Mouse (Mus musculus): ENCODE results near the gene Eif5a. TPM values are rescaled to one million over a fixed set of nuclear protein-coding genes. Genes with fewer than 3 reads are reported as not detected.

Gene Eif5a
- total and polyA plus RNA-seq, 3 experiments: 1,419 to 3,314 (median 2,729) TPM

- TF ChIP-seq POLR2A (IDR thresholded peaks at IDR 0.05; ENCODE audit: low read depth, low read length) (peak; percentile 55), NELFE (IDR thresholded peaks at IDR 0.05; ENCODE audit: low read depth, low read length) (no peak), CTCF (conservative IDR thresholded peaks at IDR 0.05 in 1 of 2, IDR thresholded peaks at IDR 0.05 in 1 of 2; ENCODE audit: low read depth in 2 of 2, low read length in 2 of 2) (peak in 1 of 2 experiments; percentile 6; a peak in 1 of 4 replicates), USF2 (conservative IDR thresholded peaks at IDR 0.05; ENCODE audit: low read depth, low read length) (no peak), NRF1 (IDR thresholded peaks at IDR 0.05; ENCODE audit: low read depth, low read length) (no peak), BHLHE40 (IDR thresholded peaks at IDR 0.05; ENCODE audit: low read depth, low read length) (no peak), MYC (IDR thresholded peaks at IDR 0.05; ENCODE audit: low read depth, low read length) (no peak), MEF2A (IDR thresholded peaks at IDR 0.05; ENCODE audit: borderline replicate concordance, low read depth, low read length) (no peak), SIN3A (IDR thresholded peaks at IDR 0.05; ENCODE audit: low read length) (no peak), ZKSCAN1 (IDR thresholded peaks at IDR 0.05; ENCODE audit: borderline replicate concordance, low read depth, low read length) (no peak), ZNF384 (IDR thresholded peaks at IDR 0.05; ENCODE audit: low read depth, low read length) (no peak)
These were observed 5.8 kb downstream of the Eif5a start (continued) for GRCm38 (mm10) chr11:69915667-69916627.

- Histone ChIP-seq H3K9me3 (replicated peaks; ENCODE audit: low read length) (no peaks in the 10 kb centered on the region), H3K4me3 (replicated peaks in 1 of 3; ENCODE audit: low read depth in 2 of 3, low read length in 2 of 3, poor library complexity in 1 of 3) (peak overlapping the region; percentile 67 to 91 (median 79)), H3K36me3 (replicated peaks in 1 of 2; ENCODE audit: control insufficient read depth in 1 of 2, insufficient read depth in 1 of 2, low read length in 1 of 2) (peaks cover 74 to 88% of the 10 kb centered on the region in 2 experiments), H3K27me3 (replicated peaks) (no peaks in the 10 kb centered on the region), H3K4me1 (ENCODE audit: control insufficient read depth in 1 of 2, insufficient read depth in 2 of 2) (peaks cover 21 to 61% of the 10 kb centered on the region in 2 experiments), H3K27ac (ENCODE audit: insufficient read depth, low read depth) (no peak overlapping the region), H3K9ac (ENCODE audit: insufficient read depth, low read depth) (no peak overlapping the region), H3K79me2 (replicated peaks; ENCODE audit: control insufficient read depth, extremely low read depth, insufficient read depth, poor library complexity, severe bottlenecking) (peaks cover 40% of the 10 kb centered on the region), H3K4me2 (ENCODE audit: insufficient read depth, low read depth, poor library complexity, severe bottlenecking) (peak overlapping the region; percentile 77)
- dilution Hi-C loops (cut with MboI; ENCODE audit: extremely low pct_ligation_motif_present, extremely low pct_unique_long_range_greater_than_20kb, low sequenced_read_pairs) (no loop called here), in situ Hi-C loops (cut with MboI; ENCODE audit: low pct_ligation_motif_present, low pct_unique_long_range_greater_than_20kb, low sequenced_read_pairs) (loop anchor here (5.0 kb wide), 1 partner anchor 33 kb away; the partner anchor contains the start of gene Kctd11)
- DNase-seq (ENCODE audit: extremely low read depth): no peak
- TF ChIP-seq POLR2A (IDR thresholded peaks at IDR 0.05; ENCODE audit: low read depth, low read length) (peak; percentile 50; the same call in 1 of the 2 replicates), POLR2AphosphoS2 (IDR thresholded peaks at IDR 0.05; ENCODE audit: low read depth, low read length) (peak; percentile 53; the same call in 1 of the 2 replicates), HCFC1 (IDR thresholded peaks at IDR 0.05; ENCODE audit: low read depth, low read length) (no peak), CHD2 (IDR thresholded peaks at IDR 0.05; ENCODE audit: low read length) (no peak), EP300 (IDR thresholded peaks at IDR 0.05; ENCODE audit: low read length) (no peak)
These were observed 6.8 kb downstream of the Eif5a start for GRCm38 (mm10) chr11:69914917-69915430.

GRCm38 (mm10) chr11:69914372-69914764 lies 7.4 kb downstream of the Eif5a start:
- in situ Hi-C loops (cut with MboI; ENCODE audit: low pct_ligation_motif_present, low pct_unique_long_range_greater_than_20kb, low sequenced_read_pairs): no loop called here
- H3K4me2 ChIP-seq (ENCODE audit: insufficient read depth, low read depth, poor library complexity, severe bottlenecking): peak overlapping the region; percentile 77
- H3K4me3 ChIP-seq (replicated peaks in 1 of 3; ENCODE audit: low read depth in 2 of 3, low read length in 2 of 3, poor library complexity in 1 of 3): peak overlapping the region; percentile 67 to 91 (median 79)
- no peaks in the 10 kb centered on the region for H3K9me3 ChIP-seq (replicated peaks; ENCODE audit: low read length)
- dilution Hi-C loops (cut with MboI; ENCODE audit: extremely low pct_ligation_motif_present, extremely low pct_unique_long_range_greater_than_20kb, low sequenced_read_pairs): no loop called here
- H3K4me1 ChIP-seq (ENCODE audit: control insufficient read depth in 1 of 2, insufficient read depth in 2 of 2): peaks cover 21 to 61% of the 10 kb centered on the region in 2 experiments
- H3K36me3 ChIP-seq (replicated peaks in 1 of 2; ENCODE audit: control insufficient read depth in 1 of 2, insufficient read depth in 1 of 2, low read length in 1 of 2): peaks cover 80 to 92% of the 10 kb centered on the region in 2 experiments
- peak overlapping the region; percentile 54 for H3K27ac ChIP-seq (ENCODE audit: insufficient read depth, low read depth)
- no peaks in the 10 kb centered on the region for H3K27me3 ChIP-seq (replicated peaks)
- TF ChIP-seq MAFK (IDR thresholded peaks at IDR 0.05; ENCODE audit: insufficient replicate concordance, low read length) (no peak), CTCF (conservative IDR thresholded peaks at IDR 0.05 in 1 of 2, IDR thresholded peaks at IDR 0.05 in 1 of 2; ENCODE audit: low read depth in 2 of 2, low read length in 2 of 2) (no peak), KAT2A (IDR thresholded peaks at IDR 0.05; ENCODE audit: insufficient replicate concordance, low read length) (no peak), RCOR1 (conservative IDR thresholded peaks at IDR 0.05; ENCODE audit: low read depth, low read length) (no peak), POLR2AphosphoS2 (IDR thresholded peaks at IDR 0.05; ENCODE audit: low read depth, low read length) (no peak; the same call in 1 of the 2 replicates), TCF12 (IDR thresholded peaks at IDR 0.05; ENCODE audit: low read depth, low read length) (no peak), PAX5 (IDR thresholded peaks at IDR 0.05; ENCODE audit: low read length) (no peak), MXI1 (IDR thresholded peaks at IDR 0.05; ENCODE audit: low read depth, low read length) (no peak), ETS1 (conservative IDR thresholded peaks at IDR 0.05; ENCODE audit: low read depth, low read length) (no peak), NRF1 (IDR thresholded peaks at IDR 0.05; ENCODE audit: low read depth, low read length) (no peak), ZMIZ1 (IDR thresholded peaks at IDR 0.05; ENCODE audit: low read depth, low read length) (peak; percentile 1; the same call in 1 of the 2 replicates), UBTF (IDR thresholded peaks at IDR 0.05; ENCODE audit: low read depth, low read length) (peak; percentile 20; the same call in 1 of the 2 replicates), ZNF384 (IDR thresholded peaks at IDR 0.05; ENCODE audit: low read depth, low read length) (no peak), IRF4 (IDR thresholded peaks at IDR 0.05; ENCODE audit: low read depth, low read length) (no peak), ZKSCAN1 (IDR thresholded peaks at IDR 0.05; ENCODE audit: borderline replicate concordance, low read depth, low read length) (no peak), USF1 (IDR thresholded peaks at IDR 0.05; ENCODE audit: low read depth, low read length) (no peak)
- H3K79me2 ChIP-seq (replicated peaks; ENCODE audit: control insufficient read depth, extremely low read depth, insufficient read depth, poor library complexity, severe bottlenecking): peaks cover 34% of the 10 kb centered on the region
- DNase-seq (ENCODE audit: extremely low read depth): no peak
- peak overlapping the region; percentile 71 for H3K9ac ChIP-seq (ENCODE audit: insufficient read depth, low read depth)
